Mouse (Mus musculus): ENCODE results near the gene Mtus2. TPM values are rescaled to one million over a fixed set of nuclear protein-coding genes. Genes with fewer than 3 reads are reported as not detected.

Mtus2 gene
- polyA plus RNA-seq, 1 experiment from 2014 or later, result 14.4 TPM

DNA sequence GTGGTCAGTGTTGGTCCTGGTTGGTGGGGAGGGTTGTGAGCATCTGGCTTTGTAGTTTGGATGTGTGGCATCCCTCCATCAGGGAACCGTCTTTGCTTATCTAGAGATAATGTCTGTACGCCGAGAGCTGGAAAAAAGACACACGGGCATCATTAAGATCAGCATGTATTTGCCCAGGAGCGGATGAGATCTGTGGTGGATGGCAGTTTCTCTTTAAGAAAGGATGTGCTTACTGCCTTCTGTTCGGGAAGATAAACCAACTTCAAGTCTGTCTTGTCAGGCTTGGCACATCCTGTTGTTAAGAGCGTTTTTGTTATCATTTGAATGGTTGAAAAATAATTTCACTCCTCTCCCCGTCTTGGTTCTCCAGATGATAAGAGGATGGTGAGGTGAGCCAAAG, 58.3 kb downstream of the Mtus2 start:
- H3K36me3 ChIP-seq (replicated peaks), result no peaks in the 10 kb centered on the region

DNA sequence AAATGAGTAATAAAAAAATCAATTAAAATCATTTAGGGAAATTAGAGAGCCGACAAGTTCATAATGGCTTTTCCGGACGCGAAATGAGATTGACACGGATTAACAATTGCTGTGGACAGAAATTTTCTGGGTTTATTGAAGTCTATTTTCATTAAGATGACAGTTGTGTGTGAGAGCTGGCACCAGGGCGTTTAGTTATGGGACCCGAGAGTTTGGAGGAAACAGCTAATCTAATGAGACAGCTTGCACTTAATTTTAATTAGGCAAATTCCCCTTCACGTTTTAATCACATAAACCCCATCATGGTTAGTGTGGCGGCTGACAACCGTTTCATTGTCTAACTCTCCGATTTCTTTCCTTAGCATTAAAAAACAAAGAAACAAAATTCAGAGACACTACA, 60.3 kb downstream of the Mtus2 start:
- no peaks in the 10 kb centered on the region for H3K27me3 ChIP-seq
- H3K36me3 ChIP-seq (replicated peaks), result no peaks in the 10 kb centered on the region
- no peak for ATAC-seq (ENCODE audit: low FRiP score)
- 82% methylated on average over 11 of the region's 11 CpGs for WGBS
- no peak overlapping the region for H3K9ac ChIP-seq
- H3K27ac ChIP-seq, result no peak overlapping the region
- no peak overlapping the region for H3K4me3 ChIP-seq (replicated peaks)
- H3K4me1 ChIP-seq, result no peaks in the 10 kb centered on the region
- H3K4me2 ChIP-seq, result no peak overlapping the region
- 0 out of 2 replicates have a peak, but pooled peaks cover under 1% of the 10 kb centered on the region for H3K9me3 ChIP-seq

More for the DNA sequence above, 58.3 kb downstream of the Mtus2 start:
- no peaks in the 10 kb centered on the region for H3K4me1 ChIP-seq
- no peak for ATAC-seq (ENCODE audit: low FRiP score)
- no peak overlapping the region for H3K27ac ChIP-seq
- 0 out of 2 replicates have a peak, but pooled peaks cover 3% of the 10 kb centered on the region for H3K9me3 ChIP-seq
- H3K27me3 ChIP-seq, result no peaks in the 10 kb centered on the region
- H3K4me2 ChIP-seq, result no peak overlapping the region
- H3K4me3 ChIP-seq (replicated peaks), result no peak overlapping the region
- 89% methylated on average over 8 of the region's 8 CpGs for WGBS
- H3K9ac ChIP-seq, result no peak overlapping the region

DNA sequence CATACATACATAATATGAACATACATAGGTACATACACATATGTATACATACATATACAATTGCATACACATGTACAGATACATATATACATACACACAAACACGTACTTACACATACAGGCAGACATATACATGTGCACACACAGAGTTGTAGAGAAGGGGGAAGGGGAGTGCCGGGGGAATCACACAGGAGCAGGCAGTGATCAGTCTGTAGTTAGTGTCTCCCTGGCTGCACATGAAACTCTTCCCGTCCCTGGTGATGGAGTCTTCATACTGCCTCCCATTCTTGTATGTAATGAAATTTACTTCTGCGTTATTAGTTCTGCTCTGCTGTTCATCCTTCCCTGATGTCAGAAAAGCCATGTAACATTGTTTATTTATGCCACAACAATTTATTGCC, 65.7 kb downstream of the Mtus2 start:
- WGBS, result 88% methylated on average over 4 of the region's 4 CpGs
- Histone ChIP-seq H3K4me3 (replicated peaks) (no peak overlapping the region), H3K9ac (no peak overlapping the region), H3K27ac (no peak overlapping the region), H3K9me3 (no peaks in the 10 kb centered on the region), H3K36me3 (replicated peaks) (no peaks in the 10 kb centered on the region), H3K4me1 (0 out of 2 replicates have a peak, but pooled peaks cover 8% of the 10 kb centered on the region), H3K27me3 (no peaks in the 10 kb centered on the region), H3K4me2 (no peak overlapping the region)
- no peak for ATAC-seq (ENCODE audit: low FRiP score)

DNA sequence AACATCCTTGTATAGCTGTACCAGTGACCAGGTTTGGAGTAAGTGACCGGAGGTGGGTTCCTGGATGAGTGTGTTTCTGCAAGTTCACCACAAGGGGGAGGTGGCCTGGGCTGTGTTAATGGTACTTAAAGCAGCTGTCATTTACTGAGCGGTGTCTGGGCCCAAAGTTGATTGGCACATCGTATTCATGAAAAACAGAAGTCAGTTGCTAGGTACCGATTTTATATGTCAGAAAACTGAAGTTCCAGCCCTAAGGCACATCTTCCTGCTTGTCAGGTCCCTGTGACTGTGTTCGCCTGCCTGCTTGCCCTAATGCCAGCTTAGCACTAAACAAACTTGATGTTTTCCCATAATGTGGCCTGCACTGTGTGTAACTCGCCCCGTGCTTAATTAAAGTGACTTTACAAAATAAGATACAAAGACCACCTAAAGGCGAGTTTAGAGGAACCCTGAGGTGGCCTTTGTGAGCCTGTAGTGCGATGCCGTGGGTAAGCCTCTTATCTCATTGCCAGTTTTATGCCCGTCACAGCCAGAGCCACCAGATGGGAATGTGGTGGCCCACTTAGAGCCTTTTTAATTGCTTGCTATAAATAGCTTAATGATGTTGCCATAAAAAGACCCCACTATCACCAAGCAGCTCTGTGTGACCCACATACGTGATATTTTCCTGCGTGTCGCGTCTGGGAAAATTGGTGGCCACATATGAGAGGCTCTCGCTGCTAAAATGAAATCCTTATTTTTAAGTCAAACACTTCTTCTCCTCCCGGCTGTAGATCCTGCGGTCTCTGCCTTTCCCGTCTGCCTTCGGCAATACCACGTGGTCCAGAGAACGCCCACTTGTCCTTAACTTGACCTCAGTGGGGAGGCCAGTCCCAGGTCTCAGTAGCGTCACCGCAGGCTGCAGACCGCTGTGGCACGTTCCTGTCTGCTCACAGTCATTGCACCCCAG, 69.6 kb downstream of the Mtus2 start:
- ATAC-seq (ENCODE audit: low FRiP score), result no peak
- no peak overlapping the region for H3K9ac ChIP-seq
- no peak overlapping the region; the same call in 1 of the 2 replicates for H3K4me2 ChIP-seq
- H3K27ac ChIP-seq, result no peak overlapping the region
- WGBS, result 52% methylated on average over 26 of the region's 26 CpGs
- no peaks in the 10 kb centered on the region for H3K9me3 ChIP-seq
- no peaks in the 10 kb centered on the region for H3K36me3 ChIP-seq (replicated peaks)
- no peaks in the 10 kb centered on the region for H3K27me3 ChIP-seq
- 0 out of 2 replicates have a peak, but pooled peaks cover 8% of the 10 kb centered on the region for H3K4me1 ChIP-seq
- no peak overlapping the region for H3K4me3 ChIP-seq (replicated peaks)

DNA sequence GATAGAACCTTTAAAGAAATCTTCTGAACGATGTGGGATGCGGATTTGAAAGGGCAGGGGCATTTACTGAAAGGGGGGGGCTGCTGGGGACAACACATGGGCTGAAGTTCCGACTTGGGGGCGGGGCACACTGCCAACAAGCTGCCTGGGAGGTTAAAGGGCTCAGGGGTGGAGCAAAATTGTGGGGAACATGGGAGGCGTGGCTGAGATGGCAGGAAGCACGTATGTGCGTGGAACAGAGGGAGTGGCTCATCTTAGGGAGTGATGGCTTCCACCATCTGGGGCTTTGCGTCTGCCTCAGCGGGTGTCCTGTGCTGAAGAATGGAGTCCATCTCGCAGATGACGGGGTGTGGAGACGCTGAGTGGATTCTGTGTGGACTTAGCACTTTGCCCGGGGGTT, 70.9 kb downstream of the Mtus2 start:
- 0 out of 2 replicates have a peak, but pooled peaks cover 8% of the 10 kb centered on the region for H3K4me1 ChIP-seq
- no peak for ATAC-seq (ENCODE audit: low FRiP score)
- 71% methylated on average over 13 of the region's 13 CpGs for WGBS
- no peak overlapping the region for H3K9ac ChIP-seq
- H3K36me3 ChIP-seq (replicated peaks), result no peaks in the 10 kb centered on the region
- no peak overlapping the region for H3K4me2 ChIP-seq
- H3K27me3 ChIP-seq, result no peaks in the 10 kb centered on the region
- H3K9me3 ChIP-seq, result no peaks in the 10 kb centered on the region
- H3K27ac ChIP-seq, result no peak overlapping the region
- H3K4me3 ChIP-seq (replicated peaks), result no peak overlapping the region

DNA sequence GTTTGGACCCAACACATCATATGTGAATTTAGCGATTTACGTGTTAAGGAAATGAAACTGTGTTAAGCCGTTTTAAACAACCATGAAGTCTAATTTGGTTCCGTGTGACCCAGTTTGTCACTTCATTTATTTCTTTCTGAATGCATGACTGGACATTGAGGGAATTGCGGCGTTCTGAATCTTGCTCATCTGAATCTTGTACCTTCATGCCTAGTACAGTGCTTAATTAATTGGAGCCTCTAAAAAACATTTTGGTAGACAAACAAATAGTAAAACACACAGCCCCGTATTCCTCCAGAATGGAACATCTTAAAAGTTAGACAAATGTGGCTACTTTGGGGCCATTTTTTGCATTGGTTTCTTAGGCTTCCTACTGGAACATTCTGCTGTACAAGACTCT, 84.5 kb downstream of the Mtus2 start:
- H3K4me3 ChIP-seq (replicated peaks), result no peak overlapping the region
- H3K9me3 ChIP-seq, result peaks cover 5% of the 10 kb centered on the region; the same call in 1 of the 2 replicates
- ATAC-seq (ENCODE audit: low FRiP score), result no peak
- H3K4me2 ChIP-seq, result no peak overlapping the region
- H3K27ac ChIP-seq, result no peak overlapping the region
- no peaks in the 10 kb centered on the region for H3K4me1 ChIP-seq
- no peaks in the 10 kb centered on the region for H3K36me3 ChIP-seq (replicated peaks)
- WGBS, result 93% methylated on average over 7 of the region's 7 CpGs
- no peaks in the 10 kb centered on the region for H3K27me3 ChIP-seq
- H3K9ac ChIP-seq, result no peak overlapping the region

DNA sequence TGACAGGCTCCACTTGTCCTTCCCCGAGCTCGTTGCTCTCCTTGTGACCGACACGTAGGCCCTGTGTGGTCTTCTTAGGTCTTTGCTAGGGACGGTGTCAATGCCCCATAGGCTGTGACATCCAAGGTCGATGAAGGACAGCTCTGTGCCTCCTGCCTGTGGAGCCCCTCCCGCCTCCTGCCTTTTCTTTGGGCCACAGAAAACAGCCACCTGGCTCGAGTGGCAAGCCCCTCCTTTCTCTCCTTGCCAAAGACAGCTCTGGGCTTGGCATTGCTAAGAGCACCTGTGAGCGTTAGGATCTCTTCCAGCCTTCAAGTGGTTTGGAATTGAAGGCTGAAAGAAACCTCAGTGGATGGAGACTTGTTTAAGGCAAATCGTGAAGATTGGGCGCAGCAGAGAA, 91.1 kb downstream of the Mtus2 start:
- Histone ChIP-seq H3K9me3 (peaks cover 5% of the 10 kb centered on the region; the same call in 1 of the 2 replicates), H3K4me1 (no peaks in the 10 kb centered on the region), H3K9ac (no peak overlapping the region), H3K4me2 (no peak overlapping the region), H3K27me3 (no peaks in the 10 kb centered on the region), H3K4me3 (replicated peaks) (no peak overlapping the region), H3K27ac (no peak overlapping the region), H3K36me3 (replicated peaks) (no peaks in the 10 kb centered on the region)
- ATAC-seq (ENCODE audit: low FRiP score), result no peak
- 88% methylated on average over 11 of the region's 11 CpGs for WGBS

DNA sequence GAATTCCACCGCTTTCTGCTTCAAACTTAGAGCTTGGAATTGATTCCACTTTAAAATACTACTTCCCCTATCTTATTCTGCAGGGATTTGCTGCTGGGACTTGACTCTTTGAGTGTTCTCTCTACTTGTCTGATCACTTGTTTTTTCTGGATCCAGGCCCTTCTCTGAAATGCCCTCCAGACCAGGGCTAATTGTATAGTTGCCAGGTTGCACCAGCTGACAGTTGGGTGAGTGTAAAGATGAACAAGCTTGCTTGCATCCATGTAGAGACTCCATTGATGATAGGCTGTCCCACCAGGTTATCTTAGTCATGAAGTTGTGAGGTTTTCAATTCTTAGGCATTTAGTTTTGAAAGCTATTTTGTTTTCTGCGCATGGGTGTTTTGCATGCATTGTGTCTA, 92.2 kb downstream of the Mtus2 start:
- Histone ChIP-seq H3K9me3 (no peaks in the 10 kb centered on the region), H3K27ac (no peak overlapping the region), H3K9ac (no peak overlapping the region), H3K36me3 (replicated peaks) (no peaks in the 10 kb centered on the region), H3K27me3 (no peaks in the 10 kb centered on the region), H3K4me3 (replicated peaks) (no peak overlapping the region), H3K4me1 (no peaks in the 10 kb centered on the region), H3K4me2 (no peak overlapping the region)
- 91% methylated on average over 2 of the region's 2 CpGs for WGBS
- ATAC-seq (ENCODE audit: low FRiP score), result no peak

DNA sequence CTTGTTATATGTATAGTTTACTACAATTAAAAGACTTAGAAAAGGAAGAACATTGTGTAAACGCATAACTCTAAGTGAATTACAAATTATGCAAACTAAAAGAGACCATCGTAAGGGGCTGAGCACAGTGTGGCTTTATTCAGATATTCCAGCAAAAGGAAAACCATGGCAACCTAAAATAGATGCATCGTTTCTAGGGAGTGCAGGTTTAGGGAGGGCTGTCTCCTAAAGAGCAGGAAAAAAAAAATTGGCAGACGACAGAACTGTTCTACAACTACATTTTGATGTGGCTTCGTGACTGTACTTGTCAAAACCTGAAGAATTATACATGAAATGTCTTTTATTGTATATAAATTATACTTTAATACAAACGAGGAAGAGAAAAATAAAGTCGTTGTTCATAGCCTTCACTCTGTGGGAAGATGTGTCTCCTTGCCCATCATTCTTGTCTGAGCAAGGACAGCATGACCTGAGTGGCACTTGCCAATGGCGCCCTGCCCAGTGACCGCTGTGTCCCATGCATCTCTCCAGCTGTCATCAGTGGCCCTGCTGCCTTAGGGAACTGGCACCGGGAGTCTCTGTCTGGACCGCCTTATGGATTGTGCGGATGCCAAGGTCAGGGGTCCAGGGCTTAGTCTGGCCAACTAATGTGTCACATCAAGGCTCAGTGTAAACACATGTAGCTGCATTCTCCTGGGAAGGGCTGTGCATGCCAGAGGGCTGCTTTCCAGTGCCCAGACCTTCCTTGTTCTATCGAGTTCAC, 95.9 kb downstream of the Mtus2 start:
- Histone ChIP-seq H3K4me2 (no peak overlapping the region), H3K4me3 (replicated peaks) (no peak overlapping the region), H3K9me3 (0 out of 2 replicates have a peak, but pooled peaks cover 5% of the 10 kb centered on the region), H3K27me3 (no peaks in the 10 kb centered on the region), H3K27ac (no peak overlapping the region), H3K4me1 (no peaks in the 10 kb centered on the region), H3K36me3 (replicated peaks) (no peaks in the 10 kb centered on the region), H3K9ac (no peak overlapping the region)
- ATAC-seq (ENCODE audit: low FRiP score), result no peak
- WGBS, result 78% methylated on average over 13 of the region's 13 CpGs

DNA sequence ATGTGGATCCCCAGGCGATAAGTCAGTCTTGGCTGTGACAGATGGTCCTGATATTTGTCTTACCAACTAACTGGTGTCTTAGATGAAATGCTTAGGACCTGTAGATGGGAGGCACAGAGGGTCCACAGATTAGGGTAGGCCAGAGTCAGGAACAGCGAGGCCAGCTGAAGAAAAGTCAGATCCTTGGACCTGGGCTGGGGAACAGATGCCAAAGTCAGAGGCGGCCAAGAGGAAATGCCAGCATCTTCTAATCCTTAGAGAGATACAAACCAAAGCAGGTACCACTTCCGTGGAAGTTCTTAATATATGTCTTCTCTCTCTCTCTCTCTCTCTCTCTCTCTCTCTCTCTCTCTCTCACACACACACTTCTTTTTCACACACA, 96.5 kb downstream of the Mtus2 start:
- no peaks in the 10 kb centered on the region for H3K27me3 ChIP-seq
- H3K9ac ChIP-seq, result no peak overlapping the region
- H3K4me2 ChIP-seq, result no peak overlapping the region
- no peaks in the 10 kb centered on the region for H3K4me1 ChIP-seq
- H3K9me3 ChIP-seq, result 0 out of 2 replicates have a peak, but pooled peaks cover 5% of the 10 kb centered on the region
- ATAC-seq (ENCODE audit: low FRiP score), result no peak
- 79% methylated on average over 4 of the region's 4 CpGs for WGBS
- no peak overlapping the region for H3K4me3 ChIP-seq (replicated peaks)
- H3K36me3 ChIP-seq (replicated peaks), result no peaks in the 10 kb centered on the region
- no peak overlapping the region for H3K27ac ChIP-seq

DNA sequence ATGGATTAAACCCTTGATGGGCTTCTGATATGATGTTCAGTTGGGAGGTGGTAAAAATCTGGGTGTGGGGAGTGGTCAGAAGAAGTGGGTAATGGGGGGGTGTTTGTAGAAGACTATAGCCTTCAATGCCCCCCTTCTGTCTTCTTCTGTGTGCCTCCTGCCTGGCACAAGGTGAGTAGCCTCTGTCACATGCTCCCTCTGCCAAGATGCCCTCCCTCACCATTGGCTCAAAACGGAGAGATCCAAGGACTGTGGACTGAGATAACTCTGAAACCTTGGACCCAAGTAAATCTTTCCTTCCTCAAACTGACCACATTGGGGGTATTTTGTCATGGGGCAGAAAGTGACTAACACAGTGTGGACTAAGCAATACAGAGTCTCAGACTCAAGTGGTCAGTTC, 99.7 kb downstream of the Mtus2 start:
- 83% methylated on average over 1 of the region's 1 CpGs for WGBS
- H3K27me3 ChIP-seq, result no peaks in the 10 kb centered on the region
- 0 out of 2 replicates have a peak, but pooled peaks cover 11% of the 10 kb centered on the region for H3K9me3 ChIP-seq
- H3K4me1 ChIP-seq, result no peaks in the 10 kb centered on the region
- H3K36me3 ChIP-seq (replicated peaks), result no peaks in the 10 kb centered on the region
- no peak overlapping the region for H3K27ac ChIP-seq
- H3K4me3 ChIP-seq (replicated peaks), result no peak overlapping the region
- no peak for ATAC-seq (ENCODE audit: low FRiP score)
- H3K9ac ChIP-seq, result no peak overlapping the region
- H3K4me2 ChIP-seq, result no peak overlapping the region

DNA sequence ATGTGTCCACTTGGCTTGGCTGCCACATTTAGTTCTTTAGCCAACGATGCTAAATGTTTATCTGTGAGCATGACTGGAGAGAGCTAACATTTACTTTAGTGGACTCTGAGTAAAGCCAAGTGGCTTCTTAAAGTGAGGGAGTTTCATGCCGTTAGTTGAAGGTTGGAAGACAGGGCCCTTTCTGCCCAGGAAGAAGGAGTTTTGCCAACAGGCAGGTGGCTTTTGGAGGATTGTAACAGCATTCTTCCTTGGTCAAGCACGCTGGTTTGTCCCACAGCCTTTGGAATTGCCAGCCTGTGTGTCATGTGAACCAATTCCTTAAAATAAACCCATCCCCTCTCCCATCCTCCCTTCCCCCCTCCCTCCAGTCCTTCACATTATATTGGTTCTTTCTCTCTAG, 100.3 kb downstream of the Mtus2 start:
- H3K9me3 ChIP-seq, result 0 out of 2 replicates have a peak, but pooled peaks cover 11% of the 10 kb centered on the region
- no peak overlapping the region for H3K4me3 ChIP-seq (replicated peaks)
- H3K27me3 ChIP-seq, result no peaks in the 10 kb centered on the region
- no peaks in the 10 kb centered on the region for H3K36me3 ChIP-seq (replicated peaks)
- H3K9ac ChIP-seq, result no peak overlapping the region
- H3K27ac ChIP-seq, result no peak overlapping the region
- H3K4me2 ChIP-seq, result no peak overlapping the region
- WGBS, result 87% methylated on average over 3 of the region's 3 CpGs
- no peak for ATAC-seq (ENCODE audit: low FRiP score)
- H3K4me1 ChIP-seq, result no peaks in the 10 kb centered on the region
